Mouse (Mus musculus) limb, embryonic 15.5 days (tissue): ENCODE data around the gene Ankfy1. TPM values are rescaled to one million over a fixed set of nuclear protein-coding genes. Genes with fewer than 3 reads are reported as not detected.
"Not testable (repeated sequence)": the region's sequence is repeated elsewhere in the genome, so short reads cannot be mapped to it uniquely, and the experiment has no call there.

ENCODE experiments used
- ATAC-seq: fragments of 200-750 bp; cut with Nextera tagmentation; 2 replicates; pipeline ENCODE4 v1.8.0; 2017; ENCODE audit warnings: low read depth, moderate TSS enrichment; ENCODE audit not compliant: insufficient number of reproducible peaks, low FRiP score, low TSS enrichment
- H3K27ac ChIP-seq: fragments of 300-500 bp; sonication (generic); 2 replicates; pipeline ENCODE4 v1.5.1; 2015; ENCODE audit warnings: moderate library complexity, mild to moderate bottlenecking, inconsistent platforms
- H3K27me3 ChIP-seq: fragments of 300-500 bp; sonication (generic); 2 replicates; pipeline ENCODE4 v1.6.1; 2015; ENCODE audit warnings: inconsistent platforms
- H3K36me3 ChIP-seq: fragments of 300-500 bp; sonication (generic); 2 replicates; pipeline ENCODE4 v1.6.1; 2015; ENCODE audit warnings: inconsistent platforms
- H3K4me1 ChIP-seq: fragments of 300-500 bp; sonication (generic); 2 replicates; pipeline ENCODE4 v1.6.1; 2015; ENCODE audit warnings: inconsistent platforms
- H3K4me2 ChIP-seq: fragments of 300-500 bp; sonication (generic); 2 replicates; pipeline ENCODE4 v1.6.1; 2015; ENCODE audit warnings: mild to moderate bottlenecking, inconsistent platforms
- H3K4me3 ChIP-seq: fragments of 300-500 bp; sonication (generic); 2 replicates; pipeline ENCODE4 v1.5.1; 2015; ENCODE audit warnings: mild to moderate bottlenecking, inconsistent platforms
- H3K9ac ChIP-seq: fragments of 300-500 bp; sonication (generic); 2 replicates; pipeline ENCODE4 v1.6.1; 2015; ENCODE audit warnings: inconsistent platforms
- H3K9me3 ChIP-seq: fragments of 300-500 bp; sonication (generic); 2 replicates; pipeline ENCODE4 v1.6.1; 2016; ENCODE audit warnings: inconsistent platforms
- WGBS: fragments of 180-500 bp; shearing (Covaris S2); methylation state at CpG from one replicate; pipeline ENCODE4 v1.1.7; 2015; 5-methylcytosine and 5-hydroxymethylcytosine counted together
- polyA plus RNA-seq: library from polyadenylated mRNA; unstranded; fragments of >200 nt; fragmentation: Nextera tagmentation; extraction: Ambion mirVana; gene quantifications from 2 replicates; pipeline ENCODE4 v1.2.1, GENCODE M21; 2015

Ankfy1 gene
- polyA plus RNA-seq, 1 experiment from 2014 or later, result 21.5 TPM

DNA sequence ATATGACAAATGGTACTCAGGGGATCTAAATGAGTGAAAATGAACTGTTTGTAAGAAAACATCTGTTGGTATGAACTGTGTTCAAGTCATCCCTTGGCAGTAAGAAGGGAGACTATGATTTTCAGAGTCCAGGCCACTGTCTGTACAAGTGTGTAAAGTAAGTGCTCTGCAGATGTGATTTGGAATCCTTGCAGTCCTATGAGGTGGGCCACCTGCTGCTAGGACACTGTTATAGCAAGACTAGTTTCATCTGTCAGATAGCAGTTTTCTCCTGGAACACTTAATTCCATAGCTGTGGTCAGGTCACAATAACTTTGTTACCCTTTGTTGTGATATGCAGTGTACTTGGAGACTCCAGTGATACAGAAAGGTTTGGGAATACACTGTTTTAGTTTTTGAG lies 36.2 kb downstream of the Ankfy1 start:
- no peak for ATAC-seq
- H3K36me3 ChIP-seq, result peaks cover 36% of the 10 kb centered on the region
- no peaks in the 10 kb centered on the region for H3K9me3 ChIP-seq
- H3K4me2 ChIP-seq, result no peak overlapping the region
- no peak overlapping the region for H3K4me3 ChIP-seq
- no peak overlapping the region for H3K27ac ChIP-seq
- H3K27me3 ChIP-seq, result no peaks in the 10 kb centered on the region
- H3K9ac ChIP-seq, result no peak overlapping the region
- H3K4me1 ChIP-seq, result no peaks in the 10 kb centered on the region

GRCm38 (mm10) chr11:72733736-72734135 lies 43.9 kb downstream of the Ankfy1 start:
- Histone ChIP-seq H3K4me3 (no peak overlapping the region), H3K4me2 (no peak overlapping the region), H3K9ac (no peak overlapping the region), H3K27ac (no peak overlapping the region), H3K4me1 (no peaks in the 10 kb centered on the region), H3K9me3 (no peaks in the 10 kb centered on the region), H3K27me3 (no peaks in the 10 kb centered on the region), H3K36me3 (peaks cover 63% of the 10 kb centered on the region)
- 89% methylated on average over 3 of the region's 3 CpGs for WGBS
- no peak for ATAC-seq

DNA sequence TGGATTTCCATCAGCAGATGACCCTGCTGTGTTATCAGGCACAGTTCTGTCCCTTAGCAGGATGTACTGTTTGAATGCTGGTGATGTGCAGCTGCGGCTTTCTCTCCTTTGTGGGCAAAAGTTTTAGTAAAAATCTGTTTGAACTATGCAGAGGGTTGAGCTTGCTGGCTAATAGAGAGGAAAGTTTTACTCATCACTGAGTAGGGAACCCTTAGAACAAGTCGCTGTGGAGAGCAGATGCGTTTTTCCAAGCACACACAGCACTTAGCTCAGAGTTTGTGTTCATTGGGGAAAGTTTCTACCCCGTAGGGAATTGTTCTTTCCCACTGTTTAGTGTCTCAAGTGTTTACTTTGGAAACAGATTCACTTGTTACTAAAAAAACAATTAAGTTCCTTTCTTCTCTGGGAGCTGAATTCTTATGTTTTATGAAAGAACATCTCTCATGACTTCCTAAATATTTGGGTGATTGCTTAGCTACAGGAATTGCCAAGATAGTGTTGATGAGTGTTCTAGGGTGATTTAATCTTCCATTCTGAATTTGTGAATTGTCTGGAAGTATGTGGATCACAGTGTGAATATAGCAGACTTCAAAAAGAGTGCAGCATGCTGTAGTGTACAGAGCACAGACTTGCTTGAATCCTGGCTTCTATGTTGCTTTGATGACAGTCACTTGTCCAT lies 45.2 kb downstream of the Ankfy1 start:
- Histone ChIP-seq H3K4me3 (no peak overlapping the region), H3K9ac (no peak overlapping the region), H3K9me3 (no peaks in the 10 kb centered on the region), H3K36me3 (peaks cover 63% of the 10 kb centered on the region), H3K27me3 (no peaks in the 10 kb centered on the region), H3K4me1 (no peaks in the 10 kb centered on the region), H3K4me2 (no peak overlapping the region), H3K27ac (no peak overlapping the region)
- ATAC-seq, result no peak
- WGBS, result 82% methylated on average over 4 of the region's 4 CpGs

GRCm38 (mm10) chr11:72735519-72735860 lies 45.7 kb downstream of the Ankfy1 start:
- H3K4me3 ChIP-seq, result no peak overlapping the region
- H3K4me2 ChIP-seq, result no peak overlapping the region
- no peak for ATAC-seq
- H3K36me3 ChIP-seq, result peaks cover 65% of the 10 kb centered on the region
- no peaks in the 10 kb centered on the region for H3K4me1 ChIP-seq
- WGBS, result 87% methylated on average over 2 of the region's 2 CpGs
- H3K27me3 ChIP-seq, result no peaks in the 10 kb centered on the region
- H3K27ac ChIP-seq, result no peak overlapping the region
- H3K9me3 ChIP-seq, result no peaks in the 10 kb centered on the region
- no peak overlapping the region for H3K9ac ChIP-seq

DNA sequence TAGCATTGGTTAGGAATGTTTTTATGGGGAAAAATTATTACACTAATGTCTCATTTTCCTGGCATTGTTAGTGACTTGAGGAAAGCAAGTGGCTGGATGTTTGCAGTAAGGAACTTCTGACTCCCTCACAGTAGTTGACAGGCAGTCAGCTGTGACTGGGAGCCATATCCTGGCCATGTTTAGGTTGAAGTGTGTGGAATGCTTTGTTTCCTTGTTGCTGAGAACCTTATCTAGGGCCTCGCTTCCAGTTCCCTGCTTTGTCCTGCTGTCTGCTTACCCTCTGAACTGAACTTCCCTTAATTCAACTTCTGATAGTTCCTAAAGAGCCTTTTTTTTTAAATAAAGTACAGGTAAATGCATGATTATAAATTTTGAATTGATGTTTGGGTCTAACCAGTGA lies 46.5 kb downstream of the Ankfy1 start:
- Histone ChIP-seq H3K9ac (no peak overlapping the region), H3K4me1 (no peaks in the 10 kb centered on the region), H3K36me3 (peaks cover 62% of the 10 kb centered on the region), H3K27ac (no peak overlapping the region), H3K4me3 (no peak overlapping the region), H3K27me3 (no peaks in the 10 kb centered on the region), H3K4me2 (no peak overlapping the region), H3K9me3 (no peaks in the 10 kb centered on the region)
- WGBS, result 83% methylated on average over 1 of the region's 1 CpGs
- no peak for ATAC-seq

GRCm38 (mm10) chr11:72737517-72737916 lies 47.7 kb downstream of the Ankfy1 start:
- H3K36me3 ChIP-seq, result peaks cover 53% of the 10 kb centered on the region
- not testable (repeated sequence) for H3K9ac ChIP-seq, H3K4me3 ChIP-seq, H3K27ac ChIP-seq, H3K27me3 ChIP-seq, H3K9me3 ChIP-seq, ATAC-seq, H3K4me1 ChIP-seq, H3K4me2 ChIP-seq
- WGBS, result 88% methylated on average over 5 of the region's 5 CpGs

- WGBS, result 83% methylated on average over 1 of the region's 1 CpGs
- H3K9ac ChIP-seq, result no peak overlapping the region
Measured at GRCm38 (mm10) chr11:72739048-72739447, 49.2 kb downstream of the Ankfy1 start.

DNA sequence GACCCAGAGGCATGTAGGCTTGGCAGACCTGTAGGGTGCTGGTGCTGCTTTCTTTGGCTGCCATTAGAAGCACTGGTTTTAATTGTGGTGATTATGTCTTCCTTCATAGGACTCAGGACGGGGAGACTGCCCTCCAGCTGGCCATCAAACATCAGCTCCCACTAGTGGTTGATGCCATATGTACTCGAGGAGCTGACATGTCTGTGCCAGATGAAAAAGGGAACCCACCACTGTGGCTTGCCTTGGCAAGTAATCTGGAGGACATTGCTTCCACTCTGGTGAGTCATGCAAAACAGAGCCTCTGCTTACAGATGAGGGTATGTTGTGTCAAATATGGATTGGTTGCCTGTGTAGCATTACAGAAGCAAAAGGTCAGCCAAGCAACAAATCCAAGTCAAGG lies 62.1 kb downstream of the Ankfy1 start:
- Histone ChIP-seq H3K36me3 (peaks cover 75% of the 10 kb centered on the region), H3K27me3 (no peaks in the 10 kb centered on the region), H3K4me3 (no peak overlapping the region), H3K9ac (no peak overlapping the region), H3K4me1 (no peaks in the 10 kb centered on the region), H3K27ac (no peak overlapping the region), H3K4me2 (no peak overlapping the region), H3K9me3 (no peaks in the 10 kb centered on the region)
- 37% methylated on average over 2 of the region's 2 CpGs for WGBS
- ATAC-seq, result no peak

More at GRCm38 (mm10) chr11:72739048-72739447, 49.2 kb downstream of the Ankfy1 start:
- H3K36me3 ChIP-seq, result peaks cover 53% of the 10 kb centered on the region
- H3K4me1 ChIP-seq, result no peaks in the 10 kb centered on the region
- no peak for ATAC-seq
- H3K4me3 ChIP-seq, result no peak overlapping the region
- H3K27ac ChIP-seq, result no peak overlapping the region
- no peaks in the 10 kb centered on the region for H3K9me3 ChIP-seq
- no peaks in the 10 kb centered on the region for H3K27me3 ChIP-seq
- H3K4me2 ChIP-seq, result no peak overlapping the region

- no peak for ATAC-seq
- 95% methylated on average over 5 of the region's 5 CpGs for WGBS
- Histone ChIP-seq H3K27me3 (no peaks in the 10 kb centered on the region), H3K4me2 (no peak overlapping the region), H3K27ac (no peak overlapping the region), H3K4me1 (no peaks in the 10 kb centered on the region), H3K4me3 (no peak overlapping the region), H3K36me3 (peaks cover 90% of the 10 kb centered on the region), H3K9me3 (no peaks in the 10 kb centered on the region), H3K9ac (no peak overlapping the region)
Measured at GRCm38 (mm10) chr11:72758316-72758715, 68.5 kb downstream of the Ankfy1 start.

DNA sequence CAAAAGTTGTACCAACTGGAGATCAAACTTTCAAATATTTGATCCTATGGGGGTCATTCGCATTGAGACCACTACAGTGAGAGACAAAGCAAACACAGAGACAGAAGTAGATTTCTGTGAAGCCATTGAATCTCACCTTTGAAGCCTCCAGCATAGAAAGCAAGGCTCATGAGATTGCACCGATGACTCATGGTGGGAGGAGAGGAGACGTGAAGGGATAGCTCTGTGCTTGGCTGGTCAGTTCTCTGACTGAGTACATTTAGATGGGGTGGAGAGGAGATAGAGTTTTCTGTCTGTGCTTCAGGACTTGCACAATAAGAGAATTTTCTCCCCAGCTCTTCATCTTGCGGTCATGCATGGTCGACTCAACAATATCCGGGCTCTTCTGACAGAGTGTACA lies 69.8 kb downstream of the Ankfy1 start:
- Histone ChIP-seq H3K9ac (no peak overlapping the region), H3K4me1 (no peaks in the 10 kb centered on the region), H3K27me3 (no peaks in the 10 kb centered on the region), H3K4me2 (no peak overlapping the region), H3K9me3 (no peaks in the 10 kb centered on the region), H3K4me3 (no peak overlapping the region), H3K36me3 (peaks cover 91% of the 10 kb centered on the region), H3K27ac (no peak overlapping the region)
- no peak for ATAC-seq
- WGBS, result 96% methylated on average over 6 of the region's 6 CpGs

GRCm38 (mm10) chr11:72760781-72761180 lies 71.0 kb downstream of the Ankfy1 start:
- H3K9ac ChIP-seq, result no peak overlapping the region
- H3K4me1 ChIP-seq, result no peaks in the 10 kb centered on the region
- no peaks in the 10 kb centered on the region for H3K27me3 ChIP-seq
- whole genome bisulfite sequencing, result 73% methylated on average over 1 of the region's 1 CpGs
- no peak overlapping the region for H3K4me3 ChIP-seq
- H3K36me3 ChIP-seq, result peaks cover 85% of the 10 kb centered on the region
- no peaks in the 10 kb centered on the region for H3K9me3 ChIP-seq
- no peak overlapping the region for H3K4me2 ChIP-seq
- ATAC-seq, result no peak
- H3K27ac ChIP-seq, result no peak overlapping the region

- 85% methylated on average over 4 of the region's 4 CpGs for WGBS
- H3K36me3 ChIP-seq, result peaks cover 72% of the 10 kb centered on the region
- no peak for ATAC-seq
Measured at GRCm38 (mm10) chr11:72764270-72764669, 74.5 kb downstream of the Ankfy1 start.

GRCm38 (mm10) chr11:72767716-72768115 lies 77.9 kb downstream of the Ankfy1 start:
- H3K4me1 ChIP-seq, result no peaks in the 10 kb centered on the region
- ATAC-seq, result no peak

More at GRCm38 (mm10) chr11:72764270-72764669, 74.5 kb downstream of the Ankfy1 start:
- H3K9ac ChIP-seq, result no peak overlapping the region
- H3K9me3 ChIP-seq, result no peaks in the 10 kb centered on the region
- H3K4me1 ChIP-seq, result no peaks in the 10 kb centered on the region
- H3K4me2 ChIP-seq, result no peak overlapping the region
- H3K27me3 ChIP-seq, result no peaks in the 10 kb centered on the region
- H3K27ac ChIP-seq, result no peak overlapping the region
- H3K4me3 ChIP-seq, result no peak overlapping the region

More at GRCm38 (mm10) chr11:72767716-72768115, 77.9 kb downstream of the Ankfy1 start:
- Histone ChIP-seq H3K9me3 (no peaks in the 10 kb centered on the region), H3K36me3 (peaks cover 51% of the 10 kb centered on the region), H3K4me3 (no peak overlapping the region), H3K27ac (peak overlapping the region; percentile 43; the same call in 1 of the 2 replicates), H3K9ac (no peak overlapping the region), H3K4me2 (no peak overlapping the region), H3K27me3 (no peaks in the 10 kb centered on the region)
- 87% methylated on average over 8 of the region's 8 CpGs for WGBS
